Mouse (Mus musculus) cortical plate, adult 2 months (tissue): ENCODE results near the gene Ext2.

ENCODE experiments used
- CTCF ChIP-seq: fragments of 200-500 bp; IDR thresholded peaks from 2 replicates; pipeline ENCODE4 v1.5.1; 2011; ENCODE audit warnings: mild to moderate bottlenecking, control low read depth, low read length; ENCODE audit not compliant: insufficient read depth; ENCODE audit errors: extremely low read depth
- POLR2A ChIP-seq: fragments of 200-500 bp; IDR thresholded peaks from 2 replicates; pipeline ENCODE4 v1.6.1; 2011; ENCODE audit warnings: mild to moderate bottlenecking, low read length, control low read depth; ENCODE audit not compliant: insufficient read depth; ENCODE audit errors: extremely low read depth

GRCm38 (mm10) chr2:93682601-93683202 is 139.7 kb downstream of the Ext2 start:
- TF ChIP-seq POLR2A (no peak), CTCF (no peak)
